Mouse (Mus musculus) cerebellum, postnatal 14 days (tissue): ENCODE data around the gene Stxbp2.

Experiments used
- DNase-seq, 2 experiments: peaks; one replicate each; pipeline ENCODE4 v3.0.0; 2021; ENCODE audit warnings: mixed read lengths in 2 of 2

The Stxbp2 gene

DNA sequence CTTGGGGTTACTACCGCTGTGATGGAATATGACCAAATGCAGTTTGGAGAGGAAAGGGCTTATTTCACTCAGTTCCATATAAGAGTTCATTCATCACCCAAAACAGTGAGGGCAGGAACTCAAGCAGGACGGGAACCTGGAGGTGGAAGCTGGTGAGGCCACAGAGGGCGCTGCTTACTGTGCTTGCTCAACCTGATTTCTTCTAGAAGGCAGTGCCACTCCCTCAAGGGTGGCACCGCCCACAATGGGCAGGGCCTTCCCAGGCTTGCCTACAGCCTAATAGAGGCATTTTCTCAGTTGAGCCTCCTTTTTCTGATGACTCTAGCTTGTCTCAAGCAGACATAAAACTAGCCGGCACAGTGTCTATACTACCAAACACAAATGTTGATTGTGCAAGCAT is 15.0 kb downstream of the Stxbp2 start:
- peak; percentile 18 to 45 for DNase-seq

DNA sequence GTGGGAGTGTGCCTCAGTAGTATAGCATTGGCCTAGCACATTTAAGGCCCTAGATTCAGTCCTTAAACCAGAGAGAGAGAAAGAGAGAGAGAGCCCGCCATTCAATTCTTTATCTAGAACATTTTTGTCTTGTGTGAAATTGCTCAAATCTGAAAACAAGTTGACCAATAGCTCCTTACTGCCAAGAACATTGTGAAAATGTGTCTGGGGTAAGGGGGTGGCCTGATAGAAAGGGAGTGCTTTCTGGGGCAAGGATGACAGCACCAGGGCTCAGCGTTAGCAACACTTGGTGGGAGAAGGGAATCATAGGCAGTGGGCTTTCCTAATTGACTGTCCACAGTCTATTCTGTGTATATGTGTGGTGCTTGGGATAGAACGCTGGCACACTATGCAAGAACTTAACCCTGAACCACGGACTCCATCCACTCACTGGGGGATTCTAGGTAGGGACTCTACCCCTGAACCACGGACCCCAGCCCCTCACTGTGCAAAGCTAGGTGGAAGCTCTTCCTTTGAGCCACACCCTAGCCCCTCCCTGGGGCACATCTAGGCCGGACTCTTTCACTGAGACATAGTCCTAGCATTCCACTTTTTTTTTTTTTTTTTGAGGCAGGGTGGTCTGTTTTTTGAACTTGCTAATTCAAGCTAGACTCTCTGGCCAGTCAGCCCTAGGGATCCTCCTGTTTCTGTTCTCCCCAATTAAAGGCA is 16.2 kb downstream of the Stxbp2 start:
- no peak for DNase-seq

DNA sequence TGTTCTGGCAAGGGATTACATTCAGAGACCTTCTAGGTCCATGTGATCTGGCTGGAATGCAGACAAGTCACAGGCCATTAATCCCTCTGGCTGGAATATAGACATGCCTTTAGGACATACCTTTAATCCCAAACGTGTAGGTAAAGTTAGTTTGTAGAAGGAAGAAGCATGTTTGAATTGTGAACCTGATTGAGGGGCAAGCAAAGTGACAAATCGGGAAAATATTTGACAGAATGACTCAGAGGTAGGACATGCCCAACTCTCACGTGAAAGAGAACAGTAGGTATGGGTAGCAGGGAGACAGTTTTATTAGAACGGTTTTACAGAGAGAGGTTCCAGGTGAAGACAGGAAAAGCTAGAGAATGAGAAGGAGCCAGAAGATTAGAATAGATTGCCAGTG is 16.8 kb downstream of the Stxbp2 start:
- no peak for DNase-seq

DNA sequence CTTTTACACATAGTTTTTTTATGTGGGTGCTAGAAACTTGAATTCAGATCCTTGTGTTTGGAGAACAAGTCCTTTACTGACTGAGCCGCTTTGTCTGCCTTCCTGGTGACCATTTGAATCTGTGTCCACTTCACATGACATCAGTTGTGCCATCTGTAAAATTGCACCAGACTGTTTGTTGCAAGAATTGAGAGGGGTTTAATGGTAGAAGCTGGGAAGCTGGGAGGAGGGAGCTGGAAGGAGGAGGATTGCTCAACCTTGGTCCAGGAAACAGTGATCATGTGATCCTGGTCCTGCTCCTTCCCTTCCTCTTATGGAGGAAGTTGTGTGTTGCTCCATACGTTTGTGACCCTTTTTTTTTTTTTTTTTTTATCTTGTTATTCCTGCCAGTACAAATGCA is 17.5 kb downstream of the Stxbp2 start:
- no peak for DNase-seq

DNA sequence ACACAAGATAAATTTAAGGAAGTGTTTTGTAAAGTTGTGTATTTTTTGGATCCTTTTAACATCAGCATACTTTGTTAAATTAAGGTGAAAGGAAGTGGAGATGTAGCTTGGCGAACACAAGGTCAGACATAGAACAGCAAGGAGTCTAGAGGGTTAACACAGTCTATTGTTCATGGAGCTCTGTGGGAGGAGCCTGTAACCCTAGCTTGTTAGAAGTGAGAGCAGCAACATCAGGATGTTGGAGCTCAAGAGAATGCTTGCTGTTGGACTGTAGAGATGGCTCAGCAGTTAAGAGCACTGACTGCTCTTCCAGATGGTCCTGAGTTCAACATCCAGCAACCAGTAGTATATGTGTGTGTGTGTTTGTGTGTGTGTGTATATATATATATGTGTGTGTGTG is 18.2 kb downstream of the Stxbp2 start:
- DNase-seq: no peak

DNA sequence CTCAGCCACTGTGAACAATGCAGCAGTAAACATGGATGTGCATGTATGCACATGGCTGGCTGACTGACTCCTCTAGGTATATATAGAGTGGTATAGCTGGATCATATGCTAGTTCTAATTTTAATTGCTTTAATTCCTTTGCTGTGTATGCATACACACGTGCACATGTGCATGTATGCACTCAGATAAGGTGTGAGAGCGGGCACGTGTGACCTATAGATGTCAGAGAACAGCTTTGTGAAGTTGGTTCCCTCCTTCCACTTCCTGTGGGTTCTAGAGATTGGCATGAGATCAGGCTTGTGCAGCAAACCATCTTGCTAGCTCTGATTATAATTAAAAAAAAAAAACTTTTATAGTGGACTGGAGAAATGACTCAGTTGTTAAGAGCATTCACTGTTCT is 22.1 kb downstream of the Stxbp2 start:
- DNase-seq: no peak

DNA sequence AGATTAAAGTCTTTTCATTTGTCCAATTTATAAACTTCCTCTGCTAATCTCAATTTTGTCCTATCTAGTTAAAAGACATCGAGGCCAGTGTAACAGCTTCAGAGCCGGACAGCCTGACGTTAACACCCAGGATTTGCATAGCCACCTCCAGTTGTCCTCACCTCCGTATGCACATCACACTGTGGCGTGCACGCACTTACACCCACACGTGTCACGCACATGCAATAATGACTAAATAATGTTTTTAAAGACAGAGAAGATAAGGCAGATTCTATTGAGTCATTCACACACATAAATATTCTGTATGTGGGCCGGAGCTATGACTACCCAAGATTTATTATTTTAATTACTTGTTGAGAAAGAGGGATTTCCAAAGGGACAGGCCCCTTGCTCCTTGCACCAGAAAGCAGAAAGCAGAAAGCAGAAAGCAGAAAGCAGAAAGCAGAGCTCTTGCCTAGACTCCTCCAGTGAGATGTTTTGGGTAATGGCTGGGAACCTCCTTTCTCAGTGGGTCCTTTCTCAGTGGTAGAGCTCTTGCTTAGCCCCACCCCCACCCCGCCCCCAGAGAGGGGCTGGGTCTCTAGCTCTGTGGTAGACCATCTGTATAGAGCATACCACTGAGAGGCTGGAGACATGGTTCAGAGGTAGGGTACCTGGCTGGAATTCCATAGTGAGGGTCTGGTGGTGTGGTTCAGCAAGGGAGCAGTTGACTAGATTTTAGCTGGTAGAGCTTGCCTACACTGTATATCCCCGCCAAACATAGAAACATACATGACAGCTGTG is 24.2 kb downstream of the Stxbp2 start:
- no peak for DNase-seq

DNA sequence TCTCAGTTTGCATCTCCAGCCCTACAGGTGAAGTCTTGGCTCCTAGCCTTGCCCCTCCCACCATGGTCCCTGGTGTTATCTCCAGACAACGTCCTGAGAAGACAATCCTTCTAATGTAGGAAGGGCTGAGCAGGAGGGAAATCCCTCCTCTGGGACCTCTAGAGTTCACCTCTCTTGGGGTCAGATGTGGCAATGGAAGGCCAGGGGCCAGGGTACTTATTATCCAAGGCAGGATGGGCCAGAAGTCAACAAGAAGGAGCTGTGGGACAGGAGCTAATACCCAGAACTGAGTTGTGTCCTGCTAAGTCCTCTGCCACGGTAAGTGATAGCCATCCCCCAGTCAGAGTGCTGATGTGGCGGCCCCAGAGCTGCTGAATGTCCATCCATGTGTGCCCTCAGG is 24.8 kb downstream of the Stxbp2 start, which contains the start of gene Retn:
Gene Retn, plus strand, starts transcription at position 245 of the 400 bp plus-strand sequence.
- DNase-seq: no peak

DNA sequence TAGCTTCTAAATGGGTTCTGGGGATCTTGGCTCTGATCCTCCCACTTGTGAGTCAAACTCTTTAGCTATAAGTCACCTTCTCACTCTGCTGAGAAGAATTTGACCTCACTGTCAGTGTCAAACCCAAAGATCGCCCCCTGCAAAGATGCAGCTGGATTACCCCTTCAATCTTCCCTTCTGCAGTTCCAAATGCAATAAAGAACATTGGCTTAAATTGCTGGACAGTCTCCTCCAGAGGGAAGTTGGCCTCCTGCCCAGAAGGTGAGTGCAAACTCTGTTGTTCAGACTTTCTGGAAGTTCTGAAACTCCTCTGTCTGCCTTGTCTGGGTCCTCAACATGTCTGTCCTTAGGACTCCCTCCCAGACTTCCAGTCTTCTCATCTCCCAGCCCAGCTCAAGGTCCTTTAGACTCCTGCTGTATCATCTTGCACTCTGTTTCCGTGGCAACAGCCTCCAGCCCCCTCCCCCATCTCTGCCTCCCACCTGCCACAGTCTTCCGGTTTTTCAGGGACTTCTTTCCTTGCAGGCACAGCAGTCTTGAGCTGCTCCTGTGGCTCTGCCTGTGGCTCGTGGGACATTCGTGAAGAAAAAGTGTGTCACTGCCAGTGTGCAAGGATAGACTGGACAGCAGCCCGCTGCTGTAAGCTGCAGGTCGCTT is 26.1 kb downstream of the Stxbp2 start:
- DNase-seq: no peak

DNA sequence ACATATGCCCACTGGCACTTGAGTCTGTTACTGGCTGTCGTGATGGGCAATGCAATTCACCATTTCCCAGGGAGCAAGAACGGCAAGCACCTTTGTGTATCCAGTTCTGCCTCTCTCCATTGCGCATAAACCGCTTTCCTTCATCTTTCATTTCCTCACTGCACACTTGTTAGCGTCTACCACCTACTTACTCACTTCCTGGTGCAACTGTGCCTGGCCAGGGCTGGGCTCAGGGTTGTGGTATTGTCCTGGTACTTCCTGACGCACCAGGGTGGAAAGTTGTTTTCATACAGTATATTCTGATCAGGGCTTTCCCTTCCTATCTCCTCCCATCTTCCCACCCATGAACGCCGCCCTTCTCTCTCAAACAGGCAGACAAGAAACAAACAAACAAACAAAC is 30.1 kb downstream of the Stxbp2 start:
- DNase-seq: no peak

DNA sequence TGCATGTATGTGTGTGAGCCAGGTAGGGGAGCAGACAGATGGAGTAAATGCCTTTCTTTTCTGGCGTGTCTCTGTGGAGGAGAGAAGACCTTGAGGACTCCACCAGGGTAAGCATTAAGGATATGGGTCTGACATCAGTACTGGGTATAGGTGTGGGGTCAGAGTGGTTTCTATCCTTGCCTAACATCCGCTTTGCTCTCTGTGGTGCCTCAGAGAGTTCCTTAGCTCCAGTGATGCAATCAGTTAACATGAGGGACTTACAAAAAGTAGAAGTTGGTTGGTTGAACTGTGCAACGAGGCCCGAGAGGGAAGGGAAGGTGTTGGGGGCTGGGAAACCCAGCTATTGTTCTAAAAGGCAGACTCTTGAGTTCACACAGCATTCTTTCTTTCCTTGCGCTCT is 33.6 kb downstream of the Stxbp2 start:
- no peak for DNase-seq

DNA sequence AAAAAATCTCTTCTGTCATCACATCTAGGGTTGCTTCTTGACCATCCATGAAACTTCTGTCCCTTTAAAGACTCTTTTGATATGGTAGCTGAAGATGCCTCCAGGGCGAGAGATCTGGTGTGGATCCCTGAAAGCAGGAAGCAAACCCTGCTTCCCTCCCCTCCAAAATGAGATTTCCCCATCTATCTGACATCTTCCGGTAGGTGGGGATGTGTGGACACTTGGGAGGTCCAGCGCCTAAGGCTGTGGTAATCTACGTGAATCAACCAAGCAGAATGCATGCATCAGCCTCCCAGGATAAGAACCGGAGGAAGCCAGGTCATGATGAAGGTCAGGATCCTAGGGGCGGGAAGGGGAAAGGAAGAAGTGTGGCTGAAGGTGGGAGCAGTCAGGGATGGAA is 34.8 kb downstream of the Stxbp2 start, which contains the start of gene Mcemp1:
Gene Mcemp1, plus strand, starts transcription at position 248 of the 400 bp plus-strand sequence.
- DNase-seq: no peak

DNA sequence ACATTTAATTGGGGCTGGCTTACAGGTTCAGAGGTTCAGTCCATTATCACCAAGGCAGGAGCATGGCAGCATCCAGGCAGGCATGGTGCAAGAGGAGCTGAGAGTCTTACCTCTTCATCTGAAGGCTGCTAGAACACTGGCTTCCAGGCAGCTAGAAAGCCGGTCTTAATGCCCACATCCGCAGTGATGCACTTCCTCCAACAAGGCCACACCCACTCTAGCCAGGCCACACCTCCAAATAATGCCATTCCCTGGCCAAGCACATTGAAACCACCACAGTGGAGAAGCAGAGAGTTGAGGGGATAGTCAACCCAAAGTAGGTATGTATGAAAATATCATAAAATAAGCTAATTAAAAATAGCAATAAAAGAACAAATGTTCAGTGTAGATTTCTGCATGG is 39.6 kb downstream of the Stxbp2 start:
- no peak for DNase-seq

DNA sequence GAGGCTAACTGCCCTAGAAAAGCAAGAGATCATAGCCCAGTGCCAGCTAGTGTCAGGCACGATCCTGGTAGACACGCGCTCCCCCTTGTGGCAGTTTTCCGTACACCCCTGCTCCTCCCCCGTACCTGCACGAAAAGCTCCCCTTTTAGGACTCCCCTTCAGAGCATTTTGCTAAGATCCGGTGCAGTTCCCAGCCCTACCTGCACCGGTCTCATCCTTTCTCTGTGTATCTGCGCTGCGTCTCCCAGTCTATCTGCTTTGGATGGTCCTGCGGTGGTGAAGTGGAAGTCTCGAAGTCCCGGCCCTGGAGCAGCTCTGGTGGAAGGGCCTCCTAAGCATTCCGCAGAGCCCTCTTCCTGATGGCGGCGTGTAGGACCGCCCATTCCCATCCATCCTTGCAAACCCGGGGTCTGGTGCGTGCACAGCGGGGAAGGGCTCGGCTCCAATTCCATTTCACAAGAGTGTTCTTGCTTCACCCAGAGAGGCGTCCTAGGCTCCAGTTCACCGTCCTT is 41.3 kb downstream of the Stxbp2 start, which contains the start of gene Fcor:
Gene Fcor, minus strand, starts transcription at position 383 of the 512 bp plus-strand sequence.
- peak; percentile 95 to 98 for DNase-seq

DNA sequence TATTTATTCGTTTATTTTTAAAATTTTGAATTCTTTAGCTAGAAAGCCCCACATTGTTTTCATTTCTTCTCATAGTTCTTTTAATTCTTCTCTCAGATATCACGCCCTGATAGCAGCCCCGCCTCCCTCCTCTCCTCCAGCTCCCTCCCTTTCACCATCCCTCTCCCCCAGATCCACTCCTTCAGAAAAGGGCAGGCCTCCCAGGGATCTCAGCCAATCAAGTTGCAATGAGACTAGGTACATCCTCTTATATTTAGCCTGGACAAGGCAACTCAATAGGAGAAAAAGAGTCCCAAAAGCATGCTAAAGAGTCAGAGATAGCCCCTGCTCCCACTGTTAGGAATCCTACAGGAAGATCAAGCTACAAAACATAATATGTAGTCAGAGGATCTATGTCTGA is 43.9 kb downstream of the Stxbp2 start:
- no peak for DNase-seq

DNA sequence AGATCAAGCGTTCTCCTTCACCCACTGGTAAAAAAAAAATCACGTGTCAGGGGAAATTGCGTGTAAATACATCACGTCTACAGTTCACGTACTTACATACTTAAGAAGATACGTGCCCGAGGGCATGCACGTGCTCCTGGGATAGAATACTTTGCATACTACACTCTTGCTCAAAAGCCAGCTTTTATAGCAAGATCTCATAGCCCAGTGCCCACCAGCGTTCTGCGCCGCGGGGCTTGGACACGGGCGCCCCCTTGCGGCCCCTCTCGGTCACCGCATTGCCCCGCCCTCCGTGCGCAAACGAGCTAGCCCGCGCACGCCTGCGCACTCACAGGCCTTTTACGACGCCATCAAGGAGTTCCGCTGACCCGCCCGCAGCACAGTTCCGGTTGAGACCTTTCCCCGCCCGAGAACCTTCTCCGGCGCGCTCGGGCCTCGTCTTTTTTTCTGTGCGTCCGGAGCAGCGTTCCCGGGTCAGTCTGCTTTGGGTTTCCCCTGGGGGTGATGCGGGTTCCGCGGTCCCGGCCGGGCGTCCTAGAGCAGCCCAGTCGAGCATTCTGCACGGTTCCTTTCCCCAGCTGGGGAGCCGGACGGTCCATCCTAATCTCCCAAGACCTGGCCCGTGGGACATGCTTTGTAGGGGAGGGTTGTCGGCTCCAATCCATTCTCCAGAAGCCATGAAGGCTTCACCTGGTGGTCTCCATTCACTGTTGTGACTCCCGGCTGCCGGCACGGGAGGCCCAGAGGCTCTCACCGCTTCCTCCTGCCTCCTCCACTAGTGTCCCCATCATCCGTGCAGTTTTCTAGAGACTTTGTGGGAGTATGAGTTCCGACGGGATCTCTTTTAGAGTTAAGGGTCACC is 45.6 kb downstream of the Stxbp2 start, which contains the start of gene Trappc5:
Gene Trappc5, plus strand, starts transcription at position 169 of the 862 bp plus-strand sequence.
- DNase-seq: peak; percentile 96 to 98

DNA sequence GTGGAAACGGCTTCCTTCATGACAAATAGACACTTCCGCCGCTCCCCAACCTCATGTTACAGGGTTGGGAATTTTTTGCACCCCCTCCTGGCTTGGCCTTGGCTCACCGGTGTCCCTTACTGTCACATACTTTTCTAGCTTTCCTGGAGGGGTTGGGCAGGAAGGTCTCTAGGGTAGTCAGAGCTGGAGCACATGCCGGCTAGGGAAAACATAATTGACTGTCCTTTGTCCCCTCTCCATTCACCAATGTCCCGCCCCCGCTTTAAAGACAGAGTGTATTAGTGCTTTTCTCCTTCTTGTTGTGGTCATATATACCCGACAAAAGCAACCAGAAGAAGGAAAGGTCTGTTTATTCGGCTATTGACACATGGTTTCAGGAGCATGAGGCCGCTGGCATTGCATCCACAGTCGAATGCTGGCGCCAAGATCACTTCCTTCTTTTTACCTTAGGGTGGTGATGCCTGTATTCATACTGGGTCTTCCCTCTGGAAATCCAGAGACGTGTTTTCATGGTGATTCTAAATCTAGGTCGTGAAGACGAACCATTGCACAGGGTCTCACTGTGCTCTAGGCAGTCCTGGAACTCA is 46.3 kb downstream of the Stxbp2 start:
- peak; percentile 33 to 49 for DNase-seq

DNA sequence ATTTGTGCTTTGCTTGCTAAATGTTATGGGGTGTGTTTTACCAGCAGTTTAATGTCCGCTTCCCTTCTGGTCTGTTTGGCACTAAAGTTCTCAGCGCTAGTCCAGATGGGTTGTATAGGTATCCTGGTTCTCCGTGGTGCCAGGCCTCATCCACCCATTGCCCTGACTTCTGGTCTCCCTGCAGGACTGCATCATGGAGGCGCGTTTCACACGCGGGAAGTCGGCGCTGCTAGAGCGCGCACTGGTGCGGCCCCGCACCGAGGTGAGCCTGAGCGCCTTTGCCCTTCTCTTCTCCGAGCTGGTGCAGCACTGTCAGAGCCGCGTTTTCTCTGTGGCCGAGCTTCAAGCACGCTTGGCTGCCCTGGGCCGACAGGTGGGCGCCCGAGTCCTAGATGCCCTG is 48.1 kb downstream of the Stxbp2 start:
- no peak for DNase-seq

DNA sequence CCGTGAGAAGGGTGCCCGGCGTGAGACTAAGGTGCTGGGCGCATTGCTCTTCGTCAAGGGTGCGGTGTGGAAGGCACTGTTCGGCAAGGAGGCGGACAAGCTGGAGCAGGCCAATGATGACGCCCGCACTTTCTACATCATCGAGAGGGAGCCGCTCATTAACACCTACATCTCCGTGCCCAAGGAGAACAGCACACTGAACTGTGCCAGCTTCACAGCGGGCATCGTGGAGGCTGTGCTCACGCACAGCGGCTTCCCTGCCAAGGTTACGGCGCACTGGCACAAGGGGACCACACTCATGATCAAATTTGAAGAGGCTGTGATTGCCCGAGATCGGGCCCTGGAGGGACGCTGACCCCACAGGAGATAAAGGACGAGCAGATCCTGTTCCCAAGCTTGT is 48.5 kb downstream of the Stxbp2 start:
- peak; percentile 62 to 69 for DNase-seq

DNA sequence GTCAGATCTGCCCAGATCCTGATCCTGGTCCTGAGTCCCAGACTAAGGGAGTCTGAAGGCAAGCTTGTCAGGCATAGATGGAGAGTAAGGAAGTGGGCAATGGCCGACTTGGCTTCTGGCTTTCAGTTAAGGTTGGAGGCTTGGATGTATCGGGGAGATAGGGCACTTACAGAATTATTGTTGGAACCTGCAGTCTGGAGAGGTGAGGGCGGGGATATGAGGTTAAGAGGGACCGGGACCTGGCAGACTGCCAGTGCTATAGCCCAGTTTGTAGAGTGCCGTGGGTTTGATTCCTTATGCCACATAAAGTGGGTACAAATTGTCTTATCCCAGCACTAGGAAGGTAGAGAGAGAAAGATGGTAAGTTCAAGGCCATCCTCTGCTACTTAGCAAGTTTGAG is 48.9 kb downstream of the Stxbp2 start:
- peak; percentile 36 to 40 for DNase-seq

DNA sequence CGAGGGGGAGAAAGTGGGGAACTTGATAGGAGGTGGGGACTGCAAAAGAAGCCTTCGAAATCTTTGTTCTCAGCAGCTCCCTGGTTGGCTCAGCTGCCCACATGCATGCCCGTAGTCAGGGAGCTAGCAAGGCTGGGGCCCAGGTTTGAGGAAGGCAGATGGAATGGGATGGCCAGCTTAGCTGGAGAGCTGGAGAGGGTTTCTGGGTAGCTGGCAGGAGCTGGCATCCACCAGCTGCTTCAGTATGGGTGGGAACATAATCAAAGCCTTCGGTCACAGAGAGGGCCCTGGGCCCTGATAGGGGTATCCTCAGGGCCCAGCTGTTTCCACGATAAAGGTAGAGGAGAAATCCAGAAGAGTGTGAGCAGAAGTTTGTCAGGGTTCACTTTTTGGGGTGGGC is 51.7 kb downstream of the Stxbp2 start:
- DNase-seq: peak; percentile 63 to 68
